Mouse (Mus musculus) hindbrain, embryonic 13.5 days (tissue): ENCODE data around the gene Nobox. TPM values are rescaled to one million over a fixed set of nuclear protein-coding genes. Genes with fewer than 3 reads are reported as not detected.

Experiments used
- ATAC-seq: fragments of 200-750 bp; cut with Nextera tagmentation; 2 replicates; pipeline ENCODE4 v1.8.0; 2017; ENCODE audit warnings: moderate TSS enrichment; ENCODE audit not compliant: low FRiP score
- H3K27ac ChIP-seq: fragments of 300-500 bp; sonication (generic); 2 replicates; pipeline ENCODE4 v1.5.1; 2015; ENCODE audit warnings: inconsistent platforms, mild to moderate bottlenecking, moderate library complexity
- H3K27me3 ChIP-seq: fragments of 300-500 bp; sonication (generic); 2 replicates; pipeline ENCODE4 v1.6.1; 2015; ENCODE audit warnings: mild to moderate bottlenecking, inconsistent platforms
- H3K36me3 ChIP-seq: fragments of 300-500 bp; sonication (generic); 2 replicates; pipeline ENCODE4 v1.6.1; 2015; ENCODE audit warnings: mild to moderate bottlenecking, inconsistent platforms
- H3K4me1 ChIP-seq: fragments of 300-500 bp; sonication (generic); replicated peaks from 2 replicates; pipeline ENCODE4 v1.6.1; 2015; ENCODE audit warnings: inconsistent platforms
- H3K4me2 ChIP-seq: fragments of 300-500 bp; sonication (generic); 2 replicates; pipeline ENCODE4 v1.6.1; 2015; ENCODE audit warnings: inconsistent platforms, mild to moderate bottlenecking, moderate library complexity
- H3K4me3 ChIP-seq: fragments of 300-500 bp; sonication (generic); 2 replicates; pipeline ENCODE4 v1.5.1; 2015; ENCODE audit warnings: mild to moderate bottlenecking, inconsistent platforms
- H3K9ac ChIP-seq: fragments of 300-500 bp; sonication (generic); 2 replicates; pipeline ENCODE4 v1.6.1; 2015; ENCODE audit warnings: mild to moderate bottlenecking, inconsistent platforms
- H3K9me3 ChIP-seq: fragments of 300-500 bp; sonication (generic); 2 replicates; pipeline ENCODE4 v1.6.1; 2016; ENCODE audit warnings: inconsistent platforms
- WGBS: fragments of 180-500 bp; shearing (Covaris S2); methylation state at CpG from one replicate; pipeline ENCODE4 v1.1.7; 2015; 5-methylcytosine and 5-hydroxymethylcytosine counted together
- polyA plus RNA-seq: library from polyadenylated mRNA; unstranded; fragments of >200 nt; fragmentation: Nextera tagmentation; extraction: Ambion mirVana; gene quantifications from 2 replicates; pipeline ENCODE4 v1.2.1, GENCODE M21; 2015

Gene Nobox
- polyA plus RNA-seq, 1 experiment from 2014 or later = not detected

DNA sequence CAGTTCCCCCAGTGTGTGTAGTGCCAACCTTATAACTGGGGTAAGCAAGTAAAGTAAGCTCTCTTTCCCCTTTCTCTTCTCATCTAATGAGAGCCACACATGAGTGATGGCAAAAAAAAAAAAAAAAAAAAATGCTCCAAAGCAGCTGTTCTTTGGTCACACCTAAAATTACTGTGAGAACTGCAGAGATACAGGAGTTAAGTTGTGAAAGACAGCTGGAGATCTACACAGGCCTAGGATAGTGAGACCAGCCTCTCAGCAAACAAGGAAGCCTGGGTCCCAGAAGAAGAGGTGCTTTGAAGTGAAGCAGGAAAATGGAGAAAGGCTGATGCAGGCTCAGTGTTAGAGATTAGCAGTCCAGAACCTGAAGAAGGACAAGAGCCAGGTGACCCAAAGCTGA, 3.2 kb upstream of the Nobox start:
- ATAC-seq = no peak
- Histone ChIP-seq H3K36me3 (no peaks in the 10 kb centered on the region), H3K4me1 (no peaks in the 10 kb centered on the region; the same call in 1 of the 2 replicates), H3K9ac (no peak overlapping the region), H3K4me2 (no peak overlapping the region), H3K4me3 (no peak overlapping the region), H3K9me3 (no peaks in the 10 kb centered on the region), H3K27me3 (no peaks in the 10 kb centered on the region), H3K27ac (no peak overlapping the region)

DNA sequence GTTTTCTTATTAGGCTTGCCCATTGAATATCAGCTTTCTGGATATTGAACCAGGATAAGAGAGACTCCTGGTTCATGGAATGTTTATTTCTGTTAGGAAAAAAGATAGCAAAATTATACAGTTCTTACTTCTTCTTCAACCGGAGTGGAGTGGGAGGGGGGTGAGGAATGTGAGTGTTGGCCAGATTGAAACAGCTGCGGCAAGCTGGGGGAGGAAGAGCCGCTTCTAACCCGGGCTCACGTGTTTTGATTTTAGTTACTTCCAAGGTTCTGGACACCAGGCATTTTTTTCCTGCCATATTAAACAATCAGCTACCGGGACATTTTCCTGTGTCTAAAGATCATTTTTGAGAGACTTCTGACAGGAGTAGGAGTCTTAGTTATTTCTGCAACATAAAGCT, 717 bp upstream of the Nobox start:
- Histone ChIP-seq H3K27me3 (no peaks in the 10 kb centered on the region), H3K4me3 (no peak overlapping the region), H3K27ac (no peak overlapping the region), H3K9me3 (no peaks in the 10 kb centered on the region), H3K36me3 (no peaks in the 10 kb centered on the region), H3K9ac (no peak overlapping the region), H3K4me1 (no peaks in the 10 kb centered on the region; the same call in 1 of the 2 replicates), H3K4me2 (no peak overlapping the region)
- WGBS = 80% methylated on average over 6 of the region's 6 CpGs
- ATAC-seq = no peak

DNA sequence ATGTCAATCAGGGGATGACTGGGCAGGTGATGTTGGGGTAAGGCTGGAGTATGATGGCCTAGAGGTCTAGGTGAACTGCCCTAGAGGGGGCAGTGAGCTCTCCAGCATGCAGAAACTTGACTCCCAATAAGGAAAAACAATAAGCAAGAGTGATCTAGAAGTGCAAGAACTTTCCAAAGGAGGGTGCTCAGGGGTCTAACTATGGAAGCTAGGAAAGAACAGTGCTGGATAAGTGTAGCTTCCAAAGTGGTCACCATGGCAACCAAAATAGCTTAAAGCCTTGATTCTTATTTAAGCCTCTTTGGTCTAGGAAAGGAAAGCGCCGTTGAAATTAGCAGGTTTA, 11.9 kb downstream of the Nobox start:
- no peaks in the 10 kb centered on the region for H3K27me3 ChIP-seq
- no peak overlapping the region for H3K4me2 ChIP-seq
- peak; percentile 50 for ATAC-seq
- no peak overlapping the region for H3K27ac ChIP-seq
- no peak overlapping the region for H3K9ac ChIP-seq
- WGBS = 33% methylated on average over 2 of the region's 2 CpGs
- no peaks in the 10 kb centered on the region for H3K4me1 ChIP-seq
- no peaks in the 10 kb centered on the region for H3K9me3 ChIP-seq
- no peak overlapping the region for H3K4me3 ChIP-seq
- H3K36me3 ChIP-seq = no peaks in the 10 kb centered on the region

DNA sequence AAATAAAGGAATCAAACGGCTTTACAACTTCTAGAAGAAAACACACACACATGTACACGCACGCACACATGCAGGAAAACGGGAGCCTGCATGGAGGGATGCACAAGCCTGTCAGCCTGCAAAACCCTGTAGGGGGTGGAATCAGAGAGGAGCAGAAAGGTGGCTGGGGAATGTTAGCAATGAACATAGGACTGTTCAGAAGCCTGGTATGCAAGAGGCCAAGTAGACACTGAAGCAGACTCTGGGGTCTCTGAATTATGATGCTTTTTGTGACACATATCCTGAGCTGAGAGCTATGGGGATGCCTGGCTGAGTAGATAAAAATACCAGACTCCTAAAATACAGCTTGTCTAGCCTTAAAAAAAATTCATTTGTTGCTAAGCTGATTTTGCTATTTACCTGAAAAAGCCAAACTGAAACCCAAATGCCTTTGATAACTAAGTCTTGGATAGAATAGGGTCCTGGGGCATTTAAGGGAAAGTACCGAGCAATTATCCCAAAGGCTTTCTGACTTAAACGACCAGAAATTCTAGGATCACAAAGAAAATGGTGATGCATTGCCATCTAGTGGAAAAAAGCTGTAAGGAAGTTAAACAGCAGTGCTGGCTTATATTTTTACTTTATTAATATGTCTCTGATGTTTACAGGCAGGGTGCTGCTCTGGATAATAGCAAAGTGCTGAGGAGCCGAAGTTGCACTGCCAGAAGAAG, 12.4 kb downstream of the Nobox start:
- no peak overlapping the region for H3K27ac ChIP-seq
- H3K9me3 ChIP-seq = no peaks in the 10 kb centered on the region
- ATAC-seq = peak; percentile 60; the same call in 1 of the 2 replicates
- no peak overlapping the region for H3K4me2 ChIP-seq
- WGBS = 43% methylated on average over 7 of the region's 7 CpGs
- no peaks in the 10 kb centered on the region for H3K27me3 ChIP-seq
- H3K4me1 ChIP-seq = no peaks in the 10 kb centered on the region
- H3K9ac ChIP-seq = no peak overlapping the region
- H3K36me3 ChIP-seq = no peaks in the 10 kb centered on the region
- no peak overlapping the region for H3K4me3 ChIP-seq

DNA sequence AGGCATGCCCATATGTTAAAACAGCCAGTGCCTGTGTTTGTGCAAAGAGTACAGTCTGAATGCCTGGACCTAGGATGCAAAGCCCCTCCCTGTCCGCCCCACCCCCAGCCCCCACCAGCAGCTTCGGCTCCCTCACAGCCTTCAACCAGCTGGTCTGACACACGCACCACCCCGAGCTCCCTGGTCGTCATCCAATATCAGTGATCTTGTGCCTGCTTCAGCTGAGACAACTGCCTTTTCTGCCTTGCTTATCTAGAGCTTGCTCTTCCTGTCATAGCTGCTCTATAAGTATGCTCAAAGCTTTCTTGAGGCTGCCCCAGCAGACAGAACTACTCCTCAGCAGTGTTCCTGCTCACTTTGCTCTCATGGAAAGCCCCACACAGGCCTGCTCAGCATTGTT, 13.4 kb downstream of the Nobox start:
- Histone ChIP-seq H3K36me3 (no peaks in the 10 kb centered on the region), H3K4me3 (no peak overlapping the region), H3K4me2 (no peak overlapping the region), H3K9me3 (no peaks in the 10 kb centered on the region), H3K4me1 (no peaks in the 10 kb centered on the region), H3K27me3 (no peaks in the 10 kb centered on the region), H3K27ac (no peak overlapping the region), H3K9ac (no peak overlapping the region)
- no peak for ATAC-seq
- 45% methylated on average over 5 of the region's 5 CpGs for WGBS

DNA sequence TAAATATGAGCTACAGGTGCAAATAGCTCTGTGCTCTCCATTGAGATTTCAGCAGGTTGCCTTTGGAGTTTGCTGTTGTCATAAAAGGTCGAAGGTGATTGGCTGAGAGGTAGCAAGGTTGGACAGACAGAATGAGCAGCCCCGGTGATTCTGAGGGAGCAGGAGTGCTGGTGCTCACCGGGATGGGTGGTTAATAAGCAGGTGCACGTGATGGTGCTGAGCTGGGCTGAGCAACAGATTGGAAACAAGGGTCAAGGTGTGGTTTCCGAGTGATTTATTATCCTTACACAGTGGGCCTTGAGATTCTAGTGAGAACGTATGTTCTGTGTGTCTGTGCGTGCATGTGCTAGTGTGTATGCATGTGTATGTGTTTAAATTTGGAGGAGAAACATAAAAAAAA, 16.2 kb downstream of the Nobox start:
- WGBS = 78% methylated on average over 7 of the region's 7 CpGs

DNA sequence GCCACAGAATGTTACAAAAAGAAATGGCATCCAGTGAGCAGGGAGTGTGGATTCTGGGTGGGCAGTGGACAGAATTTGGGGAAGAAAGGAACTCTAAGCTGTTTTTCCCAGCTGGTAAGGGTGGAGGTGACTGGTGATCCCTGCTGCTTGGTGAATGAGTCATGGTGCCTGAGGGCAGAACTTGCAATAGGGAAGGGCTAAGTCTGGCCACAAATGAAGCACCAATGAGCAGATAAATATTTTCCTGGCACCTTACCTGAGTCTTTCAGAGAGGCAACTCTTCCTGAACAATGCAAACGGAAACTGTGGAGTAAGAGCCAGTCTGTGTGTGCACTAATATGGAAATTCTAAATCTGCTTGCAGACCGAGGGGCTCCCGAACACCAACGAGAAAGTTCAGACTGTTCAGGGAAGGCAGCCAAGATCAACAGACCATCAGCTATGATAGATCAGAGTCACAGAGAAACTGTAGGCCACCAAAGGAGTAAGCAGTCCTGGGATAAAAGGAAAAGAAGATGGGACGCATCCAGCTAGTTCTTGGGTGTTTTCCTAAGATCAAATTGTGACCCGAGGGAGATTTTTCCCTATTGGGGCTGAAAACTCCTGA, 16.8 kb downstream of the Nobox start:
- ATAC-seq = no peak
- Histone ChIP-seq H3K27me3 (no peaks in the 10 kb centered on the region), H3K27ac (no peak overlapping the region), H3K9me3 (no peaks in the 10 kb centered on the region), H3K4me1 (no peaks in the 10 kb centered on the region), H3K4me3 (no peak overlapping the region), H3K4me2 (no peak overlapping the region), H3K9ac (no peak overlapping the region), H3K36me3 (no peaks in the 10 kb centered on the region)
- WGBS = 81% methylated on average over 6 of the region's 6 CpGs

More for the DNA sequence above, 16.2 kb downstream of the Nobox start:
- no peak overlapping the region for H3K4me3 ChIP-seq
- ATAC-seq = no peak
- H3K9me3 ChIP-seq = no peaks in the 10 kb centered on the region
- H3K27me3 ChIP-seq = no peaks in the 10 kb centered on the region
- no peak overlapping the region for H3K27ac ChIP-seq
- H3K9ac ChIP-seq = no peak overlapping the region
- no peak overlapping the region for H3K4me2 ChIP-seq
- no peaks in the 10 kb centered on the region for H3K4me1 ChIP-seq
- H3K36me3 ChIP-seq = no peaks in the 10 kb centered on the region

DNA sequence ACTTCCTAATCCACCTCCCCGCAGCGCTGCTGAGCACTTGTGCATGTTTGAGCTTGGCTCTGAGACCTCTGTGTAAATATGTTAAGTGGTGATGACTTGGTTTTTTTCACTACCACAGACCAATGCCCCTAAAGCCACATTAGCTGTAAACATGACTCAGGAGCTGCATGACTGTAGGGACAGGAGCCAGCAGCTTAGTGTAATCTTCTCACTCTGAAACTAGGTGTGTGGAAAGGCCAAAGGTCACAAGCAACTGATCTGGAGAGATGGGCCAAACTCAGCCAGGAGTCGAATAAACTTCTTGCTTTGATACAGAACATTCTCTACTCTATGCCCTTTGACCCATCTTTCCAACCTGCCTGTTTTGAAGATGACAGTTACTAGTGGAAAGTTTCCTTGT, 17.3 kb downstream of the Nobox start:
- no peak for ATAC-seq

DNA sequence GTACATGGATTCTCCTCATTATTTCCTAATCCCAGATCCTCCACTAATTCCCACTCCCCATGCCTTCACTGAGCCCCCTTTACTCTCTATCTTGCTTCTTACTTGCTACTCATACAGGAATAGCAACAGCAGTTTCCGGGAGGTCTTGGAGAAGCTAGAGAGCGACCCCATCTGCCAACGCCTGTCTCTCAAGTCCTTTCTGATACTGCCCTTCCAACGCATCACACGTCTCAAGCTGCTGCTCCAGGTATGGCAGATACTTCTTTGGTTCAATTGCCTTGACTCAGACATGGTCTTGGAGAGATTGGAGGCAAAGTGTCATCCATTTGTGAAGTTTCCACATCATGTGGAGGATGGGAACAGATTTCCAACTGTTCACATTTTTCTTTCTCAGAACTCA, 28.9 kb downstream of the Nobox start:
- no peak for ATAC-seq
- WGBS = 96% methylated on average over 5 of the region's 5 CpGs
- no peaks in the 10 kb centered on the region for H3K36me3 ChIP-seq

More for the DNA sequence above, 17.3 kb downstream of the Nobox start:
- H3K4me3 ChIP-seq = no peak overlapping the region
- no peak overlapping the region for H3K4me2 ChIP-seq
- 86% methylated on average over 3 of the region's 3 CpGs for WGBS
- no peaks in the 10 kb centered on the region for H3K9me3 ChIP-seq
- H3K27me3 ChIP-seq = no peaks in the 10 kb centered on the region
- H3K27ac ChIP-seq = no peak overlapping the region
- no peaks in the 10 kb centered on the region for H3K36me3 ChIP-seq
- no peak overlapping the region for H3K9ac ChIP-seq
- H3K4me1 ChIP-seq = no peaks in the 10 kb centered on the region

DNA sequence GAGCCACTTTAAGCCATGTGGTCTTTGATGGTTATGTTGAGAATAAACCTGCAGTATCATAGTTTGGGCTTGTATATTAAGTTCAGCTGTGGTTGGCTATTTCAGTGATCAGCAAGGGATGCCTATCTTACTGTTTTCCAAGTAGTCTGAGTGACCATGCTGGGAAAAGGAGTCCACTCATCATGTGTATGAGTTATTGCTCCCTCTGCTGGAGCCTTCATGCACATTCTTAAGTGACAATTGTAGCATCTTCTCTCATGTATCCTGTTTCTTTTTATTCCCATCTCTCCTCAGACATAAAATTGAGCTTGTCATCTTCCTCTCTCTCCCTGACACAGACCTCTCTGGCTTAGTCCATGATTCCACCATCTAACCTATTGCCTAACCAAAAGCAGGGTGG, 31.1 kb downstream of the Nobox start:
- H3K27me3 ChIP-seq = no peaks in the 10 kb centered on the region
- no peak overlapping the region for H3K4me3 ChIP-seq
- no peak for ATAC-seq
- no peak overlapping the region for H3K27ac ChIP-seq
- no peaks in the 10 kb centered on the region for H3K4me1 ChIP-seq
- H3K9me3 ChIP-seq = no peaks in the 10 kb centered on the region
- no peak overlapping the region for H3K4me2 ChIP-seq
- H3K9ac ChIP-seq = no peak overlapping the region
- no peaks in the 10 kb centered on the region for H3K36me3 ChIP-seq

More for the DNA sequence above, 28.9 kb downstream of the Nobox start:
- H3K9ac ChIP-seq = no peak overlapping the region
- H3K27me3 ChIP-seq = no peaks in the 10 kb centered on the region
- no peaks in the 10 kb centered on the region for H3K4me1 ChIP-seq
- H3K27ac ChIP-seq = no peak overlapping the region
- no peak overlapping the region for H3K4me3 ChIP-seq
- H3K4me2 ChIP-seq = no peak overlapping the region
- H3K9me3 ChIP-seq = no peaks in the 10 kb centered on the region

DNA sequence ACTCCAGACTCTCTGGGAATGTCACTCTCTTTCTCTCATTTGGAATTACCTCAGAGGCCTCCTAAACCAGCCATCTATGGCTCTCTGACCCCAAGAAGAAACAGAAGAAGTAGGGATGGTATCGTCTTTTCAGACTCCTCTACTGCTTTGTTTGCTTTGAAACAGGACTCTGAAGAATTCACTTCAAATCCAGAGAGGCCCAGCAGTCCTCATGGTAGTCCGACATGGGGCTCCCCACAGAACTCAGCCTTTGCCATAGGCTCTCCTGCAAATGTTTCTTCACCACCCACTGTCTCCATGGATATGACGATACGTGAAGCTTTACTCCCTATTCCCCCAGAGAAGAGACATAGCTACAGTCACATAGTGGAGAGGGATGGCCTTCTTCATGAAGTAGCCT, 35.2 kb downstream of the Nobox start:
- Histone ChIP-seq H3K4me1 (no peaks in the 10 kb centered on the region), H3K9ac (no peak overlapping the region), H3K4me2 (no peak overlapping the region), H3K4me3 (no peak overlapping the region), H3K27ac (no peak overlapping the region), H3K9me3 (no peaks in the 10 kb centered on the region), H3K27me3 (no peaks in the 10 kb centered on the region), H3K36me3 (no peaks in the 10 kb centered on the region)
- 85% methylated on average over 4 of the region's 4 CpGs for WGBS
- ATAC-seq = no peak

DNA sequence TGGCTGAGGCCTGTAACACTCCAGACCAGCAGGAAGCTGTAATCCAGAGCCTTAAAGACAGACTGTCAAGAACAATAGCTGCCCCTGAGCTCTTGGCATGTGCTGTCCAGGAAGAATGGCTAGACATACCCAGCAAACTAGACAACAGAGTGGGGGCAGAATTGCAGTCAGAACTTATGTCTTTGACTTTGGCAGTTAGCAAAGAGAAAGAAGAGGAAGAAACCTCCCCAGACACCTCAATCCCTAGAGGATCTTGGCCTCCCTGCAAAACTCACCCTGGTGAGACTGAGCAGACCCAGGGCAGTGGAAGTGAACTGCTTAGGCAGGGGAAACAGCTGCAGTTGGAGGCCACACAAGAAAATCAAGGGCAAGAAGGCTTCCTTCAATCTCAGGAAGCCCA, 36.8 kb downstream of the Nobox start:
- Histone ChIP-seq H3K9ac (no peak overlapping the region), H3K36me3 (no peaks in the 10 kb centered on the region), H3K4me1 (no peaks in the 10 kb centered on the region), H3K4me3 (no peak overlapping the region), H3K9me3 (no peaks in the 10 kb centered on the region), H3K27ac (no peak overlapping the region), H3K4me2 (no peak overlapping the region), H3K27me3 (peaks cover 2% of the 10 kb centered on the region; the same call in 1 of the 2 replicates)
- ATAC-seq = no peak

DNA sequence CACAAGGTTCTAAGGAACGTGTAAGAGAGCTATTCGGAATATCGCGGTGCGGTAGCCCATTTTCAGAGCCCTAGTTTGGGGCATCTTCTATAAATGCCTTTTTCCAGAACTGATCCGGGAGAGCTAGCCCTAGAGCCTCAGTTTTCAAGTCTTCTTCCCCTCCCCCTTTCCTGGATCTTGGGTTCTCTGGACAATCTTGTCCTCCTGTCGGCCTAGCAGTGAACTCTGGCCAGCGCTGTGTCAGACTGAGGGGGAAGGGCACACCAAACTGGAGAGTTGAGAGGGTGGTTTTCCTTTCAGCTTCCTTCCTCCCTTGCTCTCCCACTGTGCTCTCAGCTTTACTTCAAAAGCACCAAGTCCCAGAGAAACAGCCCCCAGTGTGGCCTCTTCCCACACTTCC, 43.0 kb downstream of the Nobox start:
- Histone ChIP-seq H3K9me3 (no peaks in the 10 kb centered on the region), H3K4me1 (peaks cover 12% of the 10 kb centered on the region), H3K36me3 (no peaks in the 10 kb centered on the region), H3K4me2 (peak overlapping the region; percentile 87), H3K27me3 (peaks cover 42% of the 10 kb centered on the region), H3K27ac (no peak overlapping the region), H3K4me3 (peak overlapping the region; percentile 53), H3K9ac (0 out of 2 replicates have a peak overlapping the region, but pooled peaks have one; percentile 73)
- 5% methylated on average over 8 of the region's 8 CpGs for WGBS
- ATAC-seq = peak; percentile 34; the same call in 1 of the 2 replicates
